Comparison of ENCODE assay signal across 20 mouse cellular contexts in genomic region chr5:30109899-30110298, GRCm38 (mm10). TPM values are rescaled to one million over a fixed set of nuclear protein-coding genes. Genes with fewer than 3 reads are reported as not detected.
DNase-seq lines count a peak whose midpoint lies in the region; ATAC-seq and TF ChIP-seq lines count a peak whose summit lies in the region.
"Had no signal": no experiment of that assay in that cellular context is flagged by ENCODE, and none has a peak within 500 bp of the region (broad histone marks: within the 10 kb centered on the region; RNA-seq: fewer than 3 reads in every experiment).

No protein-coding gene starts in this region.

- TF ChIP-seq CTCF in intestine, postnatal 0 days (IDR thresholded peaks at IDR 0.05; ENCODE audit: low read depth), result no peak

- no peak overlapping the region for H3K9ac ChIP-seq in kidney, embryonic 14.5 days (ENCODE audit: low read depth, low read length)
- H3K9ac ChIP-seq in forebrain, embryonic 14.5 days (ENCODE audit: low read length), result 0 out of 2 replicates have a peak overlapping the region, but pooled peaks have one; percentile 8
- H3K9ac ChIP-seq in intestine, postnatal 0 days (ENCODE audit: low read depth, low read length), result 0 out of 2 replicates have a peak overlapping the region, but pooled peaks have one; percentile 4
- H3K9ac ChIP-seq: heart, embryonic 12.5 days; liver, embryonic 12.5 days; lung, embryonic 15.5 days had no signal

- H3K4me3 ChIP-seq in kidney, embryonic 14.5 days (ENCODE audit: low read length), result no peak overlapping the region
- H3K4me3 ChIP-seq in embryonic facial prominence, embryonic 10.5 days, result peak overlapping the region; percentile 45
- H3K4me3 ChIP-seq in forebrain, embryonic 14.5 days (ENCODE audit: low read depth, low read length), result no peak overlapping the region
- H3K4me3 ChIP-seq in intestine, postnatal 0 days (ENCODE audit: low read depth, low read length), result no peak overlapping the region
- H3K4me3 ChIP-seq: liver, embryonic 12.5 days; lung, embryonic 15.5 days; megakaryocyte, embryonic 14.5 days had no signal

- H3K27ac ChIP-seq in kidney, embryonic 14.5 days (ENCODE audit: low read depth, low read length), result no peak overlapping the region
- H3K27ac ChIP-seq in embryonic facial prominence, embryonic 10.5 days (replicated peaks), result peak overlapping the region; percentile 67; the same call in 1 of the 2 replicates
- no peak overlapping the region for H3K27ac ChIP-seq in forebrain, embryonic 14.5 days (ENCODE audit: low read depth, low read length)
- peak overlapping the region; percentile 64 for H3K27ac ChIP-seq in intestine, postnatal 0 days (ENCODE audit: low read depth, low read length)
- H3K27ac ChIP-seq: liver, embryonic 12.5 days; lung, embryonic 15.5 days had no signal

- no peaks in the 10 kb centered on the region for H3K9me3 ChIP-seq in kidney, embryonic 14.5 days (ENCODE audit: control insufficient read depth, low read length)
- H3K9me3 ChIP-seq in embryonic facial prominence, embryonic 10.5 days, result no peaks in the 10 kb centered on the region
- H3K9me3 ChIP-seq in forebrain, embryonic 14.5 days (replicated peaks; ENCODE audit: control insufficient read depth, low read length), result no peaks in the 10 kb centered on the region
- H3K9me3 ChIP-seq in intestine, postnatal 0 days (ENCODE audit: control insufficient read depth), result no peaks in the 10 kb centered on the region
- H3K9me3 ChIP-seq: heart, embryonic 12.5 days; liver, embryonic 12.5 days; lung, embryonic 15.5 days; megakaryocyte, embryonic 14.5 days had no signal

- peaks cover 34% of the 10 kb centered on the region for H3K27me3 ChIP-seq in kidney, embryonic 14.5 days (ENCODE audit: control insufficient read depth, insufficient read depth, low read length)
- H3K27me3 ChIP-seq in embryonic facial prominence, embryonic 10.5 days (replicated peaks; ENCODE audit: low read depth, poor library complexity, severe bottlenecking), result peaks cover 99% of the 10 kb centered on the region
- H3K27me3 ChIP-seq in forebrain, embryonic 14.5 days (replicated peaks; ENCODE audit: control insufficient read depth, insufficient read depth, low read length), result peaks cover 6% of the 10 kb centered on the region; the same call in 1 of the 2 replicates
- peaks cover 33% of the 10 kb centered on the region for H3K27me3 ChIP-seq in intestine, postnatal 0 days (replicated peaks; ENCODE audit: control insufficient read depth, insufficient read depth, low read length)

- 55% methylated on average over 2 of the region's 2 CpGs for WGBS in kidney, embryonic 14.5 days
- WGBS in embryonic facial prominence, embryonic 10.5 days, result 32% methylated on average over 2 of the region's 2 CpGs
- WGBS in forebrain, embryonic 14.5 days, result 36% methylated on average over 2 of the region's 2 CpGs
- WGBS in intestine, postnatal 0 days, result 41% methylated on average over 2 of the region's 2 CpGs

- no peak for DNase-seq in kidney, postnatal 36 days
- no peak for DNase-seq in embryonic facial prominence, embryonic 10.5 days (ENCODE audit: low spot score)
- DNase-seq in forebrain, embryonic 14.5 days (ENCODE audit: low spot score), result no peak
- DNase-seq in adrenal gland, postnatal 25 days, result no peak
- DNase-seq in testis, postnatal 14 days (ENCODE audit: low spot score), result no peak
- DNase-seq: cerebellum, adult 18-20 months; gastrocnemius, postnatal 14 days; thymus, postnatal 25 days had no signal

- H3K4me2 ChIP-seq in kidney, embryonic 14.5 days (replicated peaks; ENCODE audit: low read depth, low read length), result peak overlapping the region; percentile 49
- H3K4me2 ChIP-seq in forebrain, embryonic 14.5 days (ENCODE audit: low read length), result peak overlapping the region; percentile 38; the same call in 1 of the 2 replicates
- peak overlapping the region; percentile 47 for H3K4me2 ChIP-seq in intestine, postnatal 0 days (replicated peaks; ENCODE audit: low read depth)

- H3K36me3 ChIP-seq in kidney, embryonic 14.5 days (ENCODE audit: control insufficient read depth, insufficient read depth, low read length), result no peaks in the 10 kb centered on the region
- no peaks in the 10 kb centered on the region for H3K36me3 ChIP-seq in embryonic facial prominence, embryonic 10.5 days (replicated peaks)
- peaks cover 27% of the 10 kb centered on the region; the same call in 1 of the 2 replicates for H3K36me3 ChIP-seq in forebrain, embryonic 14.5 days (ENCODE audit: control insufficient read depth, insufficient read depth, low read length)
- no peaks in the 10 kb centered on the region for H3K36me3 ChIP-seq in intestine, postnatal 0 days (ENCODE audit: control insufficient read depth, insufficient read depth)
- H3K36me3 ChIP-seq: G1E; heart, embryonic 12.5 days; liver, embryonic 12.5 days; lung, embryonic 15.5 days had no signal

- H3K4me1 ChIP-seq in kidney, embryonic 14.5 days (ENCODE audit: control insufficient read depth, insufficient read depth, low read length), result peaks cover 47% of the 10 kb centered on the region
- H3K4me1 ChIP-seq in embryonic facial prominence, embryonic 10.5 days, result peaks cover 78% of the 10 kb centered on the region
- H3K4me1 ChIP-seq in forebrain, embryonic 14.5 days (ENCODE audit: control insufficient read depth, insufficient read depth, low read length), result peaks cover 43% of the 10 kb centered on the region
- peaks cover 3% of the 10 kb centered on the region; the same call in 1 of the 2 replicates for H3K4me1 ChIP-seq in intestine, postnatal 0 days (replicated peaks; ENCODE audit: control insufficient read depth, insufficient read depth, low read length)

- no peak for ATAC-seq in kidney, embryonic 14.5 days (ENCODE audit: low FRiP score, low TSS enrichment)
- ATAC-seq in forebrain, embryonic 14.5 days, result no peak
- peak; percentile 52 for ATAC-seq in intestine, postnatal 0 days
- ATAC-seq: liver, embryonic 12.5 days had no signal

RNA-seq across cellular contexts. Expression of gene 3110082J24Rik, which starts 4.0 kb away (rescaled TPM):
- polyA plus RNA-seq in kidney, embryonic 14.5 days (2014; fragmentation: Nextera tagmentation; extraction: Ambion mirVana), result not detected in 2 replicates
- polyA plus RNA-seq in embryonic facial prominence, embryonic 10.5 days (2016; fragmentation: Nextera tagmentation; extraction: Ambion mirVana), result 0.54 and 0.65 TPM in 2 replicates
- polyA plus RNA-seq in forebrain, embryonic 14.5 days (2014; fragmentation: Nextera tagmentation; extraction: Ambion mirVana), result 4.6 and 7.1 TPM in 2 replicates
- polyA plus RNA-seq in intestine, postnatal 0 days (2015; fragmentation: Nextera tagmentation; extraction: Ambion mirVana), result not detected in 2 replicates
- total RNA-seq in adrenal gland, postnatal 25 days (2021), result not detected in 2 replicates
- total RNA-seq: adrenal gland, adult 18-20 months; G1E; gastrocnemius, postnatal 14 days; hematopoietic stem cell, adult 5-6 weeks had no signal
- polyA plus RNA-seq: embryonic facial prominence, embryonic 14.5 days; G1E; heart, embryonic 12.5 days; liver, embryonic 12.5 days; lung, embryonic 15.5 days; small intestine, adult 2 months; stomach, embryonic 14.5 days had no signal

RNA-seq across cellular contexts. Expression of gene Garem2, which starts 4.9 kb away (rescaled TPM):
- 0.61 and 0.80 TPM in 2 replicates for polyA plus RNA-seq in kidney, embryonic 14.5 days (2014; fragmentation: Nextera tagmentation; extraction: Ambion mirVana)
- polyA plus RNA-seq in embryonic facial prominence, embryonic 10.5 days (2016; fragmentation: Nextera tagmentation; extraction: Ambion mirVana), result 1.7 and 2.1 TPM in 2 replicates
- polyA plus RNA-seq in forebrain, embryonic 14.5 days (2014; fragmentation: Nextera tagmentation; extraction: Ambion mirVana), result 11.3 and 12.7 TPM in 2 replicates
- 0.20 TPM in 2 replicates for polyA plus RNA-seq in intestine, postnatal 0 days (2015; fragmentation: Nextera tagmentation; extraction: Ambion mirVana)
- 0.09 TPM in 1 of 2 replicates, not detected in the other for total RNA-seq in adrenal gland, postnatal 25 days (2021)
- total RNA-seq: adrenal gland, adult 18-20 months; hematopoietic stem cell, adult 5-6 weeks had no signal
- polyA plus RNA-seq: G1E had no signal

RNA-seq across cellular contexts. Expression of gene Tyms, which starts 36.5 kb away (rescaled TPM):
- polyA plus RNA-seq in kidney, embryonic 14.5 days (2014; fragmentation: Nextera tagmentation; extraction: Ambion mirVana), result 328 and 403 TPM in 2 replicates
- 379 and 382 TPM in 2 replicates for polyA plus RNA-seq in embryonic facial prominence, embryonic 10.5 days (2016; fragmentation: Nextera tagmentation; extraction: Ambion mirVana)
- polyA plus RNA-seq in forebrain, embryonic 14.5 days (2014; fragmentation: Nextera tagmentation; extraction: Ambion mirVana), result 117 and 142 TPM in 2 replicates
- polyA plus RNA-seq in intestine, postnatal 0 days (2015; fragmentation: Nextera tagmentation; extraction: Ambion mirVana), result 78.7 and 80.9 TPM in 2 replicates
- 26.6 and 33.0 TPM in 2 replicates for total RNA-seq in adrenal gland, postnatal 25 days (2021)

RNA-seq across cellular contexts. Expression of gene Hadha, which starts 45.1 kb away (rescaled TPM):
- 93.4 and 119 TPM in 2 replicates for polyA plus RNA-seq in kidney, embryonic 14.5 days (2014; fragmentation: Nextera tagmentation; extraction: Ambion mirVana)
- polyA plus RNA-seq in embryonic facial prominence, embryonic 10.5 days (2016; fragmentation: Nextera tagmentation; extraction: Ambion mirVana), result 102 and 114 TPM in 2 replicates
- polyA plus RNA-seq in forebrain, embryonic 14.5 days (2014; fragmentation: Nextera tagmentation; extraction: Ambion mirVana), result 64.9 and 65.8 TPM in 2 replicates
- 301 and 307 TPM in 2 replicates for polyA plus RNA-seq in intestine, postnatal 0 days (2015; fragmentation: Nextera tagmentation; extraction: Ambion mirVana)
- total RNA-seq in adrenal gland, postnatal 25 days (2021), result 473 and 483 TPM in 2 replicates

RNA-seq across cellular contexts. Expression of gene Hadhb, which starts 45.1 kb away (rescaled TPM):
- polyA plus RNA-seq in kidney, embryonic 14.5 days (2014; fragmentation: Nextera tagmentation; extraction: Ambion mirVana), result 129 and 149 TPM in 2 replicates
- 107 and 109 TPM in 2 replicates for polyA plus RNA-seq in embryonic facial prominence, embryonic 10.5 days (2016; fragmentation: Nextera tagmentation; extraction: Ambion mirVana)
- 75.6 and 80.9 TPM in 2 replicates for polyA plus RNA-seq in forebrain, embryonic 14.5 days (2014; fragmentation: Nextera tagmentation; extraction: Ambion mirVana)
- 392 and 420 TPM in 2 replicates for polyA plus RNA-seq in intestine, postnatal 0 days (2015; fragmentation: Nextera tagmentation; extraction: Ambion mirVana)
- total RNA-seq in adrenal gland, postnatal 25 days (2021), result 681 and 777 TPM in 2 replicates

Comparison
In these comparisons a context has a peak if more than half of its experiments do, and no peak if none do; other contexts are left out.
1. H3K27ac ChIP-seq: peak in embryonic facial prominence, embryonic 10.5 days (single experiment) and intestine, postnatal 0 days (single experiment); none in kidney, embryonic 14.5 days (single experiment) and forebrain, embryonic 14.5 days (single experiment).
2. Peak in every context shown above with its lines, with median percentiles within 50 percentile points of each other: H3K4me2 ChIP-seq.